Mouse (Mus musculus): ENCODE data around the gene Gapvd1.

DNA sequence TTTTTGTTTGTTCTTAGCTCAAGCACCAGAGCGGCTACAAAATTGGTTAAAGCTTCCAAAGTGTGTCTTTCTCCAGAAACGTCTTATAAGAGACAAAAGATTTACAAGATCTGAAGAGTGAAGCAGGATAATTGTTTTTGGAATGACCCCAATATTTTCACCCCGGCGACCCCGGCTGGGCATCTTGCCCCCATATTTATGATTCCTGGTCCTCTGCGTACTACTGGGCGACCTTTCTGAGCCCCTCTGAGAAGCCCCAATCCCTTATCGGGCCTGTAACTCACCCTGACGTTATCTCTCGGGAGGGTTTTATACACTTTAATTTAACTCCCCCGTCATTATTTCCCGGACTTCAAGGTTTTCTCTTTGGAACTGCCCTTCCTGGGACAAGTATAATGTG, 123.0 kb downstream of the Gapvd1 start:
- TF ChIP-seq GATA1 (IDR thresholded peaks at IDR 0.05; ENCODE audit: borderline replicate concordance, low read length) (no peak), FLI1 (IDR thresholded peaks at IDR 0.05; ENCODE audit: low read length) (no peak)
